Mouse (Mus musculus) forebrain, postnatal 0 days (tissue): ENCODE results near the gene Stxbp3. TPM values are rescaled to one million over a fixed set of nuclear protein-coding genes. Genes with fewer than 3 reads are reported as not detected.
"Not testable (repeated sequence)": the region's sequence is repeated elsewhere in the genome, so short reads cannot be mapped to it uniquely, and the experiment has no call there.

Experiments
- ATAC-seq: fragments of 200-750 bp; cut with Nextera tagmentation; 2 replicates; pipeline ENCODE4 v1.8.0; 2017; ENCODE audit warnings: mild to moderate bottlenecking, moderate library complexity
- DNase-seq: peaks from one replicate; pipeline ENCODE4 v3.0.0-alpha.2; 2015
- H3K27ac ChIP-seq: fragments of 300-500 bp; sonication (generic); 2 replicates; pipeline ENCODE4 v1.5.1; 2014; ENCODE audit warnings: low read depth, mild to moderate bottlenecking, antibody characterized with exemption, low read length, moderate library complexity, mixed read lengths
- H3K27me3 ChIP-seq: fragments of 300-500 bp; sonication (generic); 2 replicates; pipeline ENCODE4 v1.6.1; 2014; ENCODE audit warnings: mild to moderate bottlenecking, low read length, mixed read lengths; ENCODE audit not compliant: insufficient read depth
- H3K36me3 ChIP-seq: fragments of 300-500 bp; sonication (generic); 2 replicates; pipeline ENCODE4 v1.6.1; 2014; ENCODE audit warnings: mild to moderate bottlenecking, moderate library complexity; ENCODE audit not compliant: insufficient read depth
- H3K4me1 ChIP-seq: fragments of 300-500 bp; sonication (generic); 2 replicates; pipeline ENCODE4 v1.6.1; 2014; ENCODE audit warnings: antibody characterized with exemption; ENCODE audit not compliant: insufficient read depth
- H3K4me2 ChIP-seq: fragments of 300-500 bp; sonication (generic); 2 replicates; pipeline ENCODE4 v1.6.1; 2014; ENCODE audit warnings: low read depth, mild to moderate bottlenecking, moderate library complexity
- H3K4me3 ChIP-seq: fragments of 300-500 bp; sonication (generic); 2 replicates; pipeline ENCODE4 v1.5.1; 2014; ENCODE audit warnings: low read depth, low read length, mixed read lengths
- H3K9ac ChIP-seq: fragments of 300-500 bp; sonication (generic); 2 replicates; pipeline ENCODE4 v1.6.1; 2014; ENCODE audit warnings: mild to moderate bottlenecking
- H3K9me3 ChIP-seq: fragments of 300-500 bp; sonication (generic); 2 replicates; pipeline ENCODE4 v1.6.1; 2016; ENCODE audit warnings: low read length
- CTCF ChIP-seq: sonication (generic); IDR thresholded peaks from 2 replicates; pipeline ENCODE4 v1.5.1; 2016; ENCODE audit warnings: antibody characterized with exemption, control low read depth, low read depth
- WGBS: fragments of 180-500 bp; shearing (Covaris S2); extraction: QIAGEN DNeasy Blood & Tissue Kit; methylation state at CpG from one replicate; pipeline ENCODE4 v1.1.7; 2014; 5-methylcytosine and 5-hydroxymethylcytosine counted together
- polyA plus RNA-seq: library from polyadenylated mRNA; unstranded; fragments of >200 nt; fragmentation: Nextera tagmentation; extraction: Ambion mirVana; gene quantifications from 2 replicates; pipeline ENCODE4 v1.2.1, GENCODE M21; 2015
- total RNA-seq: library from RNA; depleted of rRNA; stranded (reverse); fragments of >200 nt; gene quantifications from 2 replicates; pipeline ENCODE4 v1.2.3, GENCODE M21; 2014

The Stxbp3 gene
- total and polyA plus RNA-seq, 2 experiments from 2014 or later: 9.7 to 11.2 TPM

- Histone ChIP-seq H3K4me2 (no peak overlapping the region), H3K27me3 (no peaks in the 10 kb centered on the region), H3K27ac (peak overlapping the region; percentile 29; the same call in 1 of the 2 replicates), H3K4me3 (no peak overlapping the region), H3K9me3 (no peaks in the 10 kb centered on the region), H3K9ac (no peak overlapping the region), H3K4me1 (0 out of 2 replicates have a peak, but pooled peaks cover 2% of the 10 kb centered on the region), H3K36me3 (no peaks in the 10 kb centered on the region)
- DNase-seq (peak; percentile 52), ATAC-seq (peak; percentile 38; the same call in 1 of the 2 replicates)
- WGBS: 82% methylated on average over 2 of the region's 2 CpGs
- TF ChIP-seq CTCF: no peak
These were observed 42.7 kb upstream of the Stxbp3 start for GRCm38 (mm10) chr3:108883067-108883466.

- H3K4me3 ChIP-seq, H3K36me3 ChIP-seq, DNase-seq, ATAC-seq, H3K27ac ChIP-seq, H3K4me2 ChIP-seq, H3K4me1 ChIP-seq, H3K9me3 ChIP-seq, H3K27me3 ChIP-seq, H3K9ac ChIP-seq: not testable (repeated sequence)
- WGBS: 27% methylated on average over 4 of the region's 4 CpGs
These were observed 41.5 kb upstream of the Stxbp3 start for GRCm38 (mm10) chr3:108881873-108882272.

DNA sequence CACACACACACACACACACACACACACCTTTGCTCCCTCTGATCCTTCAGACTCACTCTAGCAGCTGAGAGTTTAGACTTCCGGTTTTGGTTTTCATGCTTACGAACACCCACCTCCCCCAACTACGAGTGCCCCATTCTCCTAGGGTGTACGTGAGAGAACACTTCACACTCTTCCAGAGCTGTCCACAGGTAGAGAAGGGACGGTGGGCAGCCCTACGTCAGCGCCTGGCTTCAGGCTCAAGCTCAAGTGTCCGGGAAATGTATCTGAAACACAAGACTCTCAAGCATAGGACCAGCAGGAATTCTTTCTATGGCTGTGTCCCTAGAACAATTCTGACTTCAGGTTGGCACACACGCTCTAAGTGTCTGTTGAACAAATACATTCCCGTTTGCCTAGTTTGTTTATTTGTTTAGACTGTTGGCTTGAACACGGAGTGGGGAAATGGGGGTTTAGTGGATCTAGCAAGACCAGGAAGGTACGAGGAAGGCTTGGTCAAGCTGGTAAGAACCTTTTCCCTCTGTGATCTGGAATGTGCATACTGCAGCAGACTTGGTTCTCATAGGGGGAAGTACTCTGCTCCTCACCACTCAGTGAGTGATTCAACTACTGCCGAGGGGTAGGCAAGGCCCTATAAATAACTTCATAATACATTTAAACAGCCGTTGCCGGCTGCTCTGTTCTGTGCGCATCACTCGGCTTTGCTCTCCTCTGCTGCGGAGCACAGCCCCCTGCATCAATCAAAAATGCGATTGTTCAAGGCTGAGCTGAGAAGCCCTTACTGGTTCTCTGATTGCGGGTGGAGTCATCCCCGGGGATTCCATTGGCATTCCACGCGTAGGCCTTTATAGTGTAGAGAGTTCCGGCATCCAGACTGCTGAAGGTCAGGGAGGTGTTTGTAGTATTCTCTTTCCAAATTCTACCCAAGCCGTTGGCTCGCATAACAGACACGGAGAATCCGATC is 40.5 kb upstream of the Stxbp3 start:
- 75% methylated on average over 28 of the region's 28 CpGs for WGBS
- DNase-seq: no peak

DNA sequence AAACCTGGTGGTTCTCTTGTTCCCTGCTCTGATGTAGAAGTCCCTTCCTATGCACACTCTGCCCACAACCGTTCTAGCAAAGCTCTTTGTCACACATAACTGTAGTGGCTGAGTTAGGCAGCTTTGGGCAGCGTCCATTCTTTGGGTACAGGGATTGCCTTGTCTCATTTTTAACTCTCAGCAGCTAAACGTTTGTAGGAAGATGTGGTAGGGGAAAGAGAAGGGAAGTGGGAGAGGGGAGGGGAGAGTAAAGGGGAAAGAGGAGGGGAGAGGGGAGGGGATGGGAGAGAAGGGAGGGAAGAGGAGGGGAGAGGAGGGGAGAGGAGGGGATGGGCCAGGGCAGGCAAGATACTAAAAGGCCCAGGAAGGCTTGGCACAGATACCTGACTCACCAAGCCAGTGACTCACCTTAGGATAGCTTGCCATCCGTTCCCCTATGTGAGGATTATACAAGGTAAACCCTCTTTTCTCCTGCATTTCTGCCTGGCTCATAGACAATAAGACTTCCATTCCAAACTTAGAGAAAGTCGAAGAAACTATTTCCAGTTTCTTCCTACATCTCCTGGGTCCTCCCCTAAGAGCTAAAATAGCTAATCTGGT is 39.6 kb upstream of the Stxbp3 start:
- 55% methylated on average over 5 of the region's 5 CpGs for WGBS
- ATAC-seq (no peak), DNase-seq (no peak)
- Histone ChIP-seq H3K27ac (no peak overlapping the region), H3K36me3 (no peaks in the 10 kb centered on the region), H3K27me3 (no peaks in the 10 kb centered on the region), H3K9ac (no peak overlapping the region), H3K4me2 (no peak overlapping the region), H3K4me3 (no peak overlapping the region), H3K9me3 (no peaks in the 10 kb centered on the region), H3K4me1 (0 out of 2 replicates have a peak, but pooled peaks cover 2% of the 10 kb centered on the region)
- TF ChIP-seq CTCF: no peak

More for the DNA sequence above, 40.5 kb upstream of the Stxbp3 start:
- Histone ChIP-seq H3K4me3 (no peak overlapping the region), H3K9ac (no peak overlapping the region), H3K27ac (no peak overlapping the region), H3K4me1 (0 out of 2 replicates have a peak, but pooled peaks cover 2% of the 10 kb centered on the region), H3K27me3 (no peaks in the 10 kb centered on the region), H3K9me3 (no peaks in the 10 kb centered on the region), H3K4me2 (no peak overlapping the region), H3K36me3 (no peaks in the 10 kb centered on the region)
- ATAC-seq: peak; percentile 45; the same call in 1 of the 2 replicates
- no peak for TF ChIP-seq CTCF

DNA sequence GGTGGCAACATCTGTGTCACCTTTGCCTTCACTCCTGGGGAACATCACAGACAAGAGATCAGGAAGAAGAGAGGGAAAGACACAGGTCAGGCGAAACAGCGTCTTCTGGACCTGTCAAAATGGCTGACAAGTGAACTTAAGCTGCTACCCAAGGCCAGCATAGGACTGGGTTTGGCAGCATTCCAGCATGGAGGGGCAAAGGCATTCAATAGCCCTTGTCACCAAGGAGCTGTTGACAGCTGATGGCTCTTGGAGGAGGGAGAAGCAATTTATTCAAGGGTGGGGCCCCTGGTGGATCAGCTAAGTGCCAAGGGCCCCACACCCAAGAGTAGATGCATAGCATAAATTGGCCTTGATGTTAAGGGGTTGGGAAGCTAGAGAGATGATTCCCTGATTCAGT is 38.8 kb upstream of the Stxbp3 start:
- TF ChIP-seq CTCF: no peak
- Histone ChIP-seq H3K9me3 (no peaks in the 10 kb centered on the region), H3K9ac (no peak overlapping the region), H3K4me3 (no peak overlapping the region), H3K27me3 (no peaks in the 10 kb centered on the region), H3K4me2 (no peak overlapping the region), H3K4me1 (0 out of 2 replicates have a peak, but pooled peaks cover 2% of the 10 kb centered on the region), H3K27ac (no peak overlapping the region), H3K36me3 (no peaks in the 10 kb centered on the region)
- DNase-seq (no peak), ATAC-seq (no peak)
- 64% methylated on average over 2 of the region's 2 CpGs for WGBS

DNA sequence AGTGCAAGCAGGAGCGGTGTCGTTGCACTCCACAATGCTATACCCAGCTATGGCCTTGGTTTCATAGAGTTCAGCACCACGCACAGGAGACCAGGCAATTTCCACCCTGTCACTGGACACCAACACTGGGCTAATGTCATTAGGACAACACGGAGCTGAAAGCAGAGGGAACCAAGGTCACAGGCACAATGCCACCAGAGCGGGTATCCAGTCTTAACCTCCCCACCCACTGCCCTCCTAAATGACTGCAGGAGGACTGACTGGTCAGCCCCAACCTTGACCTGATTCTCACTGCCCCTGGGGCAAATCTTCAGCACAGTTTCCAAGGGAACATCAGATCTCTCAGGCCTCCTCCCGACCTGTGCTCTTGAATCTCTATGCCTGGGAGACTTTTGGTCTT is 30.3 kb upstream of the Stxbp3 start:
- H3K27ac ChIP-seq: no peak overlapping the region
- no peak overlapping the region for H3K4me2 ChIP-seq
- no peaks in the 10 kb centered on the region for H3K9me3 ChIP-seq
- no peak overlapping the region for H3K9ac ChIP-seq
- ATAC-seq (no peak), DNase-seq (no peak)
- no peaks in the 10 kb centered on the region for H3K27me3 ChIP-seq
- TF ChIP-seq CTCF: no peak
- no peak overlapping the region for H3K4me3 ChIP-seq
- no peaks in the 10 kb centered on the region for H3K36me3 ChIP-seq
- 84% methylated on average over 6 of the region's 6 CpGs for WGBS
- no peaks in the 10 kb centered on the region for H3K4me1 ChIP-seq

DNA sequence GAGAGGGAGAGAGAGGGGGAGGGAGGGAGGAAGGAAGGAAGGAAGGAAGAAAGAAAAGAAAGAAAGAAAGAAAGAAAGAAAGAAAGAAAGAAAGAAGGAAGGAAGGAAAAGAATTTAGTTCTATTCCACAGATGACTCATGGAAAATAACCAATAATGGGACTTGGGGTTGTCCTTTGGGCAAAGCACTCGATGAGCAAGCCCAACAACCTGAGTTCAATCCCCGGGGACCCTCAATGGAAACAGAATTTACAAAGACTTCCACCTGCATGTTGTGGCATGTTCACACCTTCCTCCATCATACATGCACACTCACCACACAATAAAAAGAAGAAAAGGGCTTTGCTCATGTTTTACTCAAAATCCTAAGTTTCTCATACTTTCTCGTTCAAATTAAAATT is 27.1 kb upstream of the Stxbp3 start:
- Histone ChIP-seq H3K36me3 (no peaks in the 10 kb centered on the region), H3K9me3 (no peaks in the 10 kb centered on the region), H3K4me1 (no peaks in the 10 kb centered on the region), H3K4me3 (no peak overlapping the region), H3K27ac (no peak overlapping the region), H3K9ac (no peak overlapping the region), H3K4me2 (no peak overlapping the region), H3K27me3 (no peaks in the 10 kb centered on the region)
- no peak for DNase-seq
- 87% methylated on average over 3 of the region's 3 CpGs for WGBS
- TF ChIP-seq CTCF: no peak
- no peak for ATAC-seq
